Mouse (Mus musculus) bone marrow, adult 2 months (tissue): Measurements from ENCODE around the gene Dgkb. TPM values are rescaled to one million over a fixed set of nuclear protein-coding genes. Genes with fewer than 3 reads are reported as not detected.

ENCODE experiments used
- H3K27ac ChIP-seq: fragments of 200-500 bp; 2 replicates; pipeline ENCODE4 v1.5.1; 2012; ENCODE audit warnings: low read depth, mild to moderate bottlenecking, control low read depth, inconsistent platforms, low read length; ENCODE audit not compliant: control insufficient read depth, poor library complexity, insufficient read depth
- H3K4me1 ChIP-seq: fragments of 200-500 bp; 2 replicates; pipeline ENCODE4 v1.6.1; 2011; ENCODE audit warnings: low read length; ENCODE audit not compliant: control insufficient read depth, insufficient read depth
- H3K4me3 ChIP-seq: fragments of 200-500 bp; replicated peaks from 2 replicates; pipeline ENCODE3; 2011; ENCODE audit warnings: mild to moderate bottlenecking, low read depth, low read length, control low read depth; ENCODE audit not compliant: control insufficient read depth
- CTCF ChIP-seq: fragments of 200-500 bp; IDR thresholded peaks from 2 replicates; pipeline ENCODE4 v1.5.1; 2011; ENCODE audit warnings: low read length, control low read depth; ENCODE audit not compliant: control insufficient read depth, insufficient read depth
- POLR2A ChIP-seq: fragments of 200-500 bp; IDR thresholded peaks from 2 replicates; pipeline ENCODE4 v1.6.1; 2011; ENCODE audit warnings: low read depth, mild to moderate bottlenecking, control low read depth, low read length, borderline replicate concordance; ENCODE audit not compliant: control insufficient read depth
- WGBS: fragments of 180-500 bp; shearing (Covaris S2); methylation state at CpG from one replicate; pipeline ENCODE4 v1.1.7; 2018; 5-methylcytosine and 5-hydroxymethylcytosine counted together
- polyA plus RNA-seq: library from polyadenylated mRNA; stranded (reverse); fragments of >200 nt; gene quantifications from 2 replicates; pipeline ENCODE4 v1.2.4, GENCODE M21; 2011; ENCODE audit warnings: low replicate concordance; ENCODE audit not compliant: missing spikeins, insufficient read depth, insufficient read length

Dgkb gene
- polyA plus RNA-seq, 1 experiment, result 0.42 TPM

- TF ChIP-seq CTCF, result no peak
- TF ChIP-seq POLR2A, result no peak
- 88% methylated on average over 1 of the region's 1 CpGs for WGBS
These were observed 690.7 kb downstream of the Dgkb start for GRCm38 (mm10) chr12:38508195-38508594.

DNA sequence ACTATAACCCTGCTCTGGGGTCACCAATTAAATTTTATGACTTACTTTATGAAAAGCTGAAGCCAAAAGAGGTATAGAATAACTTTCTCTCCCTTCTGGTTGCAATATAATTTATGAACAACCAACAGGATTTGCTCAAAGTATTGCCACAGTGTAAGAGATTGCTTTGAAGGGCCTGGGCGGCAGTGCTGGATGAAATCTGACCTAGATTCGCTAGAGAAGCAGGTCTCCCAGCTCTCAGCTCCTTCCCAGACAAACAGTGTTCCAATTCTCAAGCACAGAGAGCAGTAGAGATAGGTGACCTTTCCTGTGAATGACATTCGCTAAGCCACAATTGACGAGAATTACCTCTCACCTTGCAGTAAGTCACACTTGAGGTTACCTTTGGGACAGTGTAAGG lies 727.9 kb downstream of the Dgkb start:
- TF ChIP-seq POLR2A, result no peak
- TF ChIP-seq CTCF, result no peak
- H3K4me1 ChIP-seq, result no peaks in the 10 kb centered on the region
- H3K4me3 ChIP-seq, result no peak overlapping the region
- H3K27ac ChIP-seq, result no peak overlapping the region
- WGBS, result 75% methylated on average over 4 of the region's 4 CpGs

More at GRCm38 (mm10) chr12:38508195-38508594, 690.7 kb downstream of the Dgkb start:
- Histone ChIP-seq H3K4me3 (no peak overlapping the region), H3K4me1 (no peaks in the 10 kb centered on the region), H3K27ac (no peak overlapping the region)

DNA sequence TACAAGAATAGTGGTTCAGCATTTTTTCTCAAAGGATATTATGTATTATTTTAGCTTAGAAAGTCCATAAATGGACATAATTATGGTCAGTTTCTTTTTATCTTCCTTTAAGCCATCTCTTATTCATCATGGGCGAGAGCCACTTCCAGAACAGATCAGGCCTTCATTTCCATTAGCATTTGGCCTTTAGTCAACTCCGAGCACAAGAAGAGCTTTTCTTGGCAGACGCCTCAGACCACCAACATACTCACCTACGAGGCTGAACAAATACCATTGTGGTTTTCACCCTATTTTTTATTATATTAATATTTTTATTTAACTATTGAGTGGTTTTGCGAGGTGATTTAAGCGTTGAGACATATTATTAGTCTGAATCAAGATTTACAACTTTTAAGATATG lies 759.6 kb downstream of the Dgkb start:
- no peak overlapping the region for H3K4me3 ChIP-seq
- 73% methylated on average over 6 of the region's 6 CpGs for WGBS

GRCm38 (mm10) chr12:38579191-38579817 lies 761.8 kb downstream of the Dgkb start:
- no peaks in the 10 kb centered on the region for H3K4me1 ChIP-seq
- WGBS, result 71% methylated on average over 5 of the region's 5 CpGs
- H3K27ac ChIP-seq, result no peak overlapping the region
- TF ChIP-seq POLR2A (no peak), CTCF (no peak)
- no peak overlapping the region for H3K4me3 ChIP-seq

More for the DNA sequence above, 759.6 kb downstream of the Dgkb start:
- Histone ChIP-seq H3K27ac (no peak overlapping the region), H3K4me1 (no peaks in the 10 kb centered on the region)
- TF ChIP-seq CTCF, result no peak
- TF ChIP-seq POLR2A, result no peak

- TF ChIP-seq CTCF (no peak), POLR2A (no peak)
- WGBS, result 74% methylated on average over 4 of the region's 4 CpGs
- no peaks in the 10 kb centered on the region for H3K4me1 ChIP-seq
- no peak overlapping the region for H3K4me3 ChIP-seq
- no peak overlapping the region for H3K27ac ChIP-seq
These were observed 768.9 kb downstream of the Dgkb start for GRCm38 (mm10) chr12:38586368-38586865.

- no peak overlapping the region for H3K27ac ChIP-seq
- TF ChIP-seq CTCF, result no peak
- TF ChIP-seq POLR2A, result no peak
- H3K4me3 ChIP-seq, result no peak overlapping the region
- no peaks in the 10 kb centered on the region for H3K4me1 ChIP-seq
These were observed 772.4 kb downstream of the Dgkb start for GRCm38 (mm10) chr12:38589951-38590350.

DNA sequence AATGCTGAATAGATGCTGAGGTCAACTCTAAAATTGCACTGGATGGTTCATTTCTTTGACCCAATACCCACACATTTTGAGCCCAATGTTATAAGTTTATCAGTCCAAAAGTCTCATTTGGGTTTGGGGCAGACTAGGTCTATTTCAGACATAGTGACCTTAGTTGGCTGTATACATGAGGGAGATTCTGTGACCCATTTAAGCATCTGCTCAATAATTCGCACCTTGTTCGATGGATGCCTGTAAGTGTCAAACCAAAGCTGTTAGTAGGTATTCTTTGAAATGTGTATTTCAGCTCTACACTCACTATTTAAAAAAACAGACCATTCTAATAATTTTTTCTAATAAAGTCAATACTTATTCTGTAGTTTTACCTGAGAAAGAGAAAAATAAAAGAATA lies 776.1 kb downstream of the Dgkb start:
- H3K27ac ChIP-seq, result no peak overlapping the region
- 85% methylated on average over 2 of the region's 2 CpGs for WGBS
- TF ChIP-seq POLR2A, result no peak
- TF ChIP-seq CTCF, result no peak
- H3K4me1 ChIP-seq, result no peaks in the 10 kb centered on the region
- no peak overlapping the region for H3K4me3 ChIP-seq

DNA sequence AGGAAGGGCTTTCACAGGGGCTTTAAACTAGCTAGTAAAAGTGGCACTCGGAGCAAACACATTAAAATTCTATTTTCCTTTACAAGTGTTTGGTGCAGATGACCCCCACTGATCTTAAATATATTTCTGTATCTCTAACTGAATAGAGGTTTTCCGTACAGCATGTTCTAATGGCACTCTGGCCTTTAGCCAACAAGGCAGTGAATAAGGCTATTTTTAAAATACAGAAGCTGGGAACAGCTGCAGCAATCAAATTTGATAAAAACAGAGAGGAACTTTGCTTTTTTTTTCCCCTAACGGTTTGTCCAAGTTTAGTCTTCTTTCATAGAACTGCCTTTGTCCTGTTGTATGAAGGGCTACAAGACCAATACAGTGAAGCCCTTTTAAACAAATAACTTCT lies 776.5 kb downstream of the Dgkb start:
- 6% methylated on average over 3 of the region's 3 CpGs for WGBS
- H3K4me1 ChIP-seq, result no peaks in the 10 kb centered on the region
- TF ChIP-seq CTCF (no peak), POLR2A (no peak)

More for the DNA sequence above, 776.5 kb downstream of the Dgkb start:
- Histone ChIP-seq H3K4me3 (no peak overlapping the region), H3K27ac (no peak overlapping the region)
